Comparison of ENCODE assay signal across 8 mouse cellular contexts in genomic region chr13:98504661-98505488, GRCm38 (mm10). TPM values are rescaled to one million over a fixed set of nuclear protein-coding genes. Genes with fewer than 3 reads are reported as not detected.
DNase-seq lines count a peak whose midpoint lies in the region; ATAC-seq lines count a peak whose summit lies in the region.

No protein-coding gene starts in this region.

- H3K36me3 ChIP-seq in heart, embryonic 10.5 days: no peaks in the 10 kb centered on the region
- H3K36me3 ChIP-seq in hindbrain, embryonic 10.5 days: no peaks in the 10 kb centered on the region
- no peaks in the 10 kb centered on the region for H3K36me3 ChIP-seq in liver, embryonic 15.5 days (replicated peaks)
- no peaks in the 10 kb centered on the region for H3K36me3 ChIP-seq in stomach, embryonic 15.5 days

- H3K9me3 ChIP-seq in heart, embryonic 10.5 days: no peaks in the 10 kb centered on the region
- no peaks in the 10 kb centered on the region for H3K9me3 ChIP-seq in hindbrain, embryonic 10.5 days
- no peaks in the 10 kb centered on the region for H3K9me3 ChIP-seq in liver, embryonic 15.5 days (replicated peaks)
- H3K9me3 ChIP-seq in stomach, embryonic 15.5 days: no peaks in the 10 kb centered on the region

- H3K9ac ChIP-seq in liver, embryonic 15.5 days: no peak overlapping the region
- H3K9ac ChIP-seq in stomach, embryonic 15.5 days: no peak overlapping the region

- ATAC-seq in liver, embryonic 15.5 days (ENCODE audit: insufficient read depth): no peak
- ATAC-seq in stomach, embryonic 15.5 days (ENCODE audit: insufficient read depth, low FRiP score, low read depth): peak; percentile 56; the same call in 1 of the 2 replicates

- peak overlapping the region; percentile 58 for H3K4me3 ChIP-seq in heart, embryonic 10.5 days
- peak overlapping the region; percentile 57 for H3K4me3 ChIP-seq in hindbrain, embryonic 10.5 days
- H3K4me3 ChIP-seq in liver, embryonic 15.5 days (replicated peaks): peak overlapping the region; percentile 12; the same call in 1 of the 2 replicates
- peak overlapping the region; percentile 30 for H3K4me3 ChIP-seq in stomach, embryonic 15.5 days (replicated peaks)

- peaks cover 25% of the 10 kb centered on the region for H3K4me1 ChIP-seq in heart, embryonic 10.5 days
- peaks cover 51% of the 10 kb centered on the region for H3K4me1 ChIP-seq in hindbrain, embryonic 10.5 days (replicated peaks)
- H3K4me1 ChIP-seq in liver, embryonic 15.5 days (replicated peaks): no peaks in the 10 kb centered on the region; the same call in 1 of the 2 replicates
- H3K4me1 ChIP-seq in stomach, embryonic 15.5 days: peaks cover 19% of the 10 kb centered on the region

- DNase-seq in heart, embryonic 10.5 days (ENCODE audit: low spot score): no peak
- DNase-seq in heart, adult 9 months (ENCODE audit: low spot score in 2 of 2): no peak
- peak; percentile 80 for DNase-seq in embryo, embryonic 11 days
- peak; percentile 84 for DNase-seq in hindbrain, embryonic 10.5 days (ENCODE audit: low spot score)
- no peak for DNase-seq in urinary bladder, postnatal 36 days (ENCODE audit: low spot score in 2 of 2)
- DNase-seq in frontal cortex, postnatal 25 days (ENCODE audit: low spot score in 2 of 2): no peak

- under 1% methylated on average over 50 of the region's 51 CpGs for WGBS in heart, embryonic 10.5 days
- under 1% methylated on average over 51 of the region's 51 CpGs for WGBS in hindbrain, embryonic 10.5 days
- WGBS in liver, embryonic 15.5 days (ENCODE audit: insufficient replicate concordance): under 1% methylated on average over 49 of the region's 51 CpGs
- WGBS in stomach, embryonic 15.5 days: under 1% methylated on average over 45 of the region's 51 CpGs

- H3K27me3 ChIP-seq in heart, embryonic 10.5 days (ENCODE audit: insufficient read depth, poor library complexity, severe bottlenecking): peaks cover 97% of the 10 kb centered on the region
- peaks cover 100% of the 10 kb centered on the region for H3K27me3 ChIP-seq in hindbrain, embryonic 10.5 days (ENCODE audit: insufficient read depth, poor library complexity, severe bottlenecking)
- peaks cover 87% of the 10 kb centered on the region for H3K27me3 ChIP-seq in liver, embryonic 15.5 days
- H3K27me3 ChIP-seq in stomach, embryonic 15.5 days (replicated peaks): peaks cover 74% of the 10 kb centered on the region

- peak overlapping the region; percentile 67 for H3K27ac ChIP-seq in heart, embryonic 10.5 days
- H3K27ac ChIP-seq in hindbrain, embryonic 10.5 days: peak overlapping the region; percentile 82
- H3K27ac ChIP-seq in liver, embryonic 15.5 days (replicated peaks): no peak overlapping the region
- H3K27ac ChIP-seq in stomach, embryonic 15.5 days: no peak overlapping the region

- peak overlapping the region; percentile 13; the same call in 1 of the 2 replicates for H3K4me2 ChIP-seq in liver, embryonic 15.5 days
- peak overlapping the region; percentile 63 for H3K4me2 ChIP-seq in stomach, embryonic 15.5 days

RNA-seq across cellular contexts. Expression of gene Gm10320, which starts 13.1 kb away (rescaled TPM):
- 0.48 and 0.82 TPM in 2 replicates for polyA plus RNA-seq in heart, embryonic 10.5 days (2016; fragmentation: Nextera tagmentation; extraction: Ambion mirVana)
- 1.4 and 1.6 TPM in 2 replicates for polyA plus RNA-seq in hindbrain, embryonic 10.5 days (2016; fragmentation: Nextera tagmentation; extraction: Ambion mirVana)
- 0.69 and 1.3 TPM in 2 replicates for polyA plus RNA-seq in liver, embryonic 15.5 days (2015; fragmentation: Nextera tagmentation; extraction: Ambion mirVana)
- polyA plus RNA-seq in stomach, embryonic 15.5 days (2015; fragmentation: Nextera tagmentation; extraction: Ambion mirVana): 1.7 and 8.0 TPM in 2 replicates

Comparison
In these comparisons a context has a peak if more than half of its experiments do, and no peak if none do; other contexts are left out.
1. DNase-seq: peak in embryo, embryonic 11 days (single experiment) and hindbrain, embryonic 10.5 days (single experiment); none in heart, embryonic 10.5 days (single experiment), heart, adult 9 months (0 of 2), urinary bladder, postnatal 36 days (0 of 2) and frontal cortex, postnatal 25 days (0 of 2).
2. H3K27ac ChIP-seq: peak in heart, embryonic 10.5 days (single experiment) and hindbrain, embryonic 10.5 days (single experiment); none in liver, embryonic 15.5 days (single experiment) and stomach, embryonic 15.5 days (single experiment).
3. Peak in every context shown above with its lines, with median percentiles within 50 percentile points of each other: H3K4me3 ChIP-seq.